Mouse (Mus musculus): Measurements from ENCODE around the gene Schip1.

Schip1 gene

DNA sequence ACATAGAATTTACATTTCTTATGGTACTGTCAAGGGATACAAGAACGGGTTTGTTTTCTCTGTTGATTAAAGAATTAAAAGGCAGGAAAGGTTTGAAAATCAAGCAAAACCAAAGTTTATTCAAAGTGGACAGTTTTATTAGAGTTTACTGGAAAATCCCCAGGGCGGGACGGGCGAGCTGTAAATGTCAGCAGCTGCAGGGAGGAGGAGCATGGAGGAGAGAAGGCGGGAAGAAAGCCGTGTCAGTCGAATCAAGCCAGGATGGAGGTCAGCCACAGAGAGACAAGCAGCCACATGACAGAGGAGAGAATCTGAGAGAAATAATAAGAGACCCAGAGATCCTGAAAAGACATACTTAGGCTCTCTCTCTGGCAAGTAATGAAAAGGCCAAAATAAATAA lies 314.6 kb downstream of the Schip1 start:
- no peak for DNase-seq (ENCODE audit: low read depth, low spot score)

DNA sequence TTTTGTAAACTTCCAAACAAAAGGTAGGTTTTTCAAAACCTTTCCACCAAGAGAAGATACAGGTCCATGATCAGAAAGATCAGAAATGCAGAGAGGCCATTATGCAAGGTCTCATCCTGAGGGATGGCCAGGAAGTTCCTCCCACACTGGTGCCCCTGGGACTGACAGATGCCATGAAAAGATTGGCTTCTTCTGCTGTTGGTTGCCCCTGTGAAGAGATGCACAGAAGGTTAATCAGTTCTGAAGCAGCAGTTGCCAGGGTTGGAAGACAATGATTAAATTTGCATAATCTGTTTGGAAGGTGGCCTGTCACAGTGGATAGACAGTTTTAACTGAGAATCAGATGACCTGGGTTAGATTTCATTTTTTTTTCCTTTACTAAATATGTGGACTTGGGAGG lies 319.1 kb downstream of the Schip1 start:
- no peak for DNase-seq (ENCODE audit: low read depth, low spot score)

DNA sequence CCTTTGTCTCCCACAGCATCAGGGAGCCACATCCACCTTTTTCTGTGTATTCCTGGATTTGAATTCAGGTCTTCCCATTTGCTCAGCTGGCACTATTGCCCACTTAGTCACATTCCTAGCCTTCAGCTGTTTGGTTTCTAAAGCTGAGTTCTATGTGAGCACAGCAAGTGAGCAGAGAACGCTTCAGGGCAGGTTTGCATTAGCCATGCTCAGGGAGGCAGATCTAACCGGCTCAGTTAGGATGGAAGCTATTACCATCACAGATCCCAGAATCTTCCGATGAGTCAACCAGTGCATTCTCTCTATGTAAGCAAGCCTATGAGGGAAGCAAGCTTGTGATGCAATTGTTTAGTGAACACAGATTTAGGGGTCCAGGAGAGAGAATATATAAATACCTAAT lies 320.9 kb downstream of the Schip1 start:
- no peak for DNase-seq (ENCODE audit: low read depth, low spot score)

DNA sequence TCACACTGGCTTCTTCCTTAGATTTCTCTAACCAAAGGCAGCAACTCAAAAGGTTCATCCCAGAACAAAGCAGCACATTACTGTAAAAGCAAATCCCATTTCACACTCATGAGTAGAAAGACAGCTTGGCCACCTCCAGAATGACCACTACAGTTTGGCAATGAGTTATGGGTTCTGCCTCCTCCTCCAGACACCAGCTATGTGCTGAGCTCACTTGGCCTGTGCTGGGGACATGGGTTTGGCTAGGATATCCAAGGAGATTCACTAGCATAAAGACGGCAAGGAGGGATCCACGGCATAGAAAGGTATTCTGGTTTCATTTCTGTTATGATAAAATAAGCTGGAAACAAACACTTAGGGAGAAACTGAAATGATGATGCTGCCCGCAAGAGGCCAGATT lies 323.4 kb downstream of the Schip1 start:
- DNase-seq (ENCODE audit: low read depth, low spot score): no peak

DNA sequence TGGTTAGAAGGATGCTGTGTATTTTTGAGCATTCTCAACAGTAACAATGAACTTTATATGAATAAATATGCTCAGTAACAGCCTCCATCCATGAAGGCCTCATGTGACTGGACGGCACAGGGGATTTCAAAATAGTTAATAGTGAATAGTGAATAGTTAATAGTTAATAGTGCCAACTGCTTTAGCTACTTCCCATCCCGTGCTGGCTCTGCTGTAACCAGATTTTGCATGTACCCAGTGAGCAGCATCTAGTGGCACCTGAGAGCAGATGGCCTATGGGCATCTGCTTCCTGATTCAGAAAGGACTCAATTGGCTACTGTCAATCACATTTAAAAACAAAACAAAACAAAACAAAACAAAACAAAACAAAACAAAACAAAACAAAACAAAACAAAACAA lies 329.0 kb downstream of the Schip1 start:
- no peak for DNase-seq (ENCODE audit: low read depth, low spot score)

DNA sequence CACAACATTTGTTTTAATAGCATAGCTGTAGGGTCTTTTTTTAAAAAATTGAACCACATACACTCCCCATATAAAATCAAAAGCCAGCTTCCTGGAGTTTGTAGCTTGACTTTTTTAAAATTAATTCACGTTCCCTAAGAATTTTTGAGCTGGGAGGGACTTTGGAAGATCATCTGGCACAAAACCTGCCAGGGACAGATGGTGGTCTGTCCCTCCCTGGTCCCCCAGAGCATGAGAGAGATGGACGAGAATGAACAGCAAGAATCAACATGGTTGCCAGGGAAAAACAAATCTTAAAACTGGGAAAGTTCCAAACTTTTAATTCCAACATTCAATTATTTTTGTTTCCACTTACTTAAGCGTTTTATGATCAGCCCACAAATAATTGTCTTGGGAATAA lies 334.1 kb downstream of the Schip1 start:
- no peak for DNase-seq (ENCODE audit: low read depth, low spot score)

DNA sequence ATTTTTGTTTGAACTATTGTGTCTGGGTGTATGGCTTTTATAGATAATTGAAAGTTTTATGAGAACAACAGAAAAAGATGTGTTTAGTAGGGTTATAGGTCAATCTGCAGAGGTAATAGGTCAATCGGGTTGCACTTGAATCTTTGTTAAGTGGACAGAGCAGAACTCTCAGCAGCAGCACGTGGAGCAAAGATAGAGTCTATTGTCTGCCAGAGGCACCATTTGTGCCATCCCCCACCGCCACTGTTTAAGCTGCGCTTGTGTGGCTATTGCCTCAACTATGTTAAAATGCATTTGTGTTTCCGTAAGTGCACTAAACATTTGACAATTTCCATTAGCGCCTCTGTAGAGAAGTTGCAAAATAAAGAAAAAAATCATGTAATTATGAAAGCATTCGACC lies 335.5 kb downstream of the Schip1 start:
- DNase-seq (ENCODE audit: low read depth, low spot score): no peak

DNA sequence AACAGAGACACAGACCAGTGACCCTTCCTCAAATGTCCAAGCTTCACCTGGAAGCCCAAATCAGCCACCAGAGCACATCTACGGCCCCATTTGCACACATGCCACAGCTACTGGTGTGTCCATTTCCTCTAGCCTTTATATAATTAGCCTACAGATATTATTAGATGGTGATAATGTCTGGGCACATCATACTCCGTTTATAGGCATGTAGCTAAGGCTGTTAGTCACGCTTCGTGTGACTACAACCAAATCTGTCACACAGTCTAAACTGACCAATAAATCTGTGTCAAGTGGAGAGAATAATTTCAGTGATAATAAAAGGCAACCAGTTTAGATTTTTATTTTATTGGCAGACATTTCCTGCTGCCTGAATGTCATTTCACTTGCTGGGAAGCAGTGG lies 338.7 kb downstream of the Schip1 start:
- DNase-seq (ENCODE audit: low read depth, low spot score): no peak

DNA sequence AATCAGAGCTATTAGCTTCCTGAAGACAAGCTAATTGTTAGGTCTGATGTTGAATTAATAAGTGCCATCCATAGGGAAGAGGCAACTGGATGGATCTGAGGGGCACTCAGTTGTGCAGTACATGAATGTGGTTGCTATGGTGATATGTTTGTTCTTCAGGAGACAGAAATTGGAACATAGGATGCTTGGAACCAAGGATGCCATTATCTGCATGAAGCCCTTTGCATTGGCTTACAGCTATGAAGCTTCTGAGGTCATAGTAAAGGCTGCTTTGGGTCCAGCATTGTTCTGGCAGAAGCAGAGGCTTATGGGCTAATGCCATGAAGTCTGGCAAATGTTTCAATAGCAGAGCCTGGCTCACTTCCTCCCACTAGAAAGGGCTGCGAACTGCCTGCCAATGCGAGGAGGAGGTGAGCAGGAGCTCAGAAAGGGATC lies 339.2 kb downstream of the Schip1 start:
- DNase-seq (ENCODE audit: low read depth, low spot score): no peak

DNA sequence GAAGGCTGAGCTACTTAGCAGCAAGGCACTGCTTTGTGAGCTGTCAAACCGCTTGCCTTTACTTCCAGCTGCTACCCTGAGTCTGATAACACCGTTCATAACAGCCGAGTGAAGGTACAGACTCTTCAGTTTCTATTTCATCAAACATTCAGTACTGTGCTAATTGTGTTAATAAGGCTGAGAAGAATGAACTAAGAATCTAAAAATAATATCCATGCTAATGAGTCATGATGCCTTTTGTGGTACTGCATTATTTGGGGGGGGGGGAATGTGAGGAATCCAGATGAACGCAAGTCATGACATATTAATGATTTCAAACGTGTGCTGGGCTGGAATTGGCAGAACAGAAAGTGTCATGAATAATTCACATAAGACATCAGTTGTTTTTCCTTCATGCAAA lies 341.1 kb downstream of the Schip1 start:
- DNase-seq (ENCODE audit: low read depth, low spot score): no peak

DNA sequence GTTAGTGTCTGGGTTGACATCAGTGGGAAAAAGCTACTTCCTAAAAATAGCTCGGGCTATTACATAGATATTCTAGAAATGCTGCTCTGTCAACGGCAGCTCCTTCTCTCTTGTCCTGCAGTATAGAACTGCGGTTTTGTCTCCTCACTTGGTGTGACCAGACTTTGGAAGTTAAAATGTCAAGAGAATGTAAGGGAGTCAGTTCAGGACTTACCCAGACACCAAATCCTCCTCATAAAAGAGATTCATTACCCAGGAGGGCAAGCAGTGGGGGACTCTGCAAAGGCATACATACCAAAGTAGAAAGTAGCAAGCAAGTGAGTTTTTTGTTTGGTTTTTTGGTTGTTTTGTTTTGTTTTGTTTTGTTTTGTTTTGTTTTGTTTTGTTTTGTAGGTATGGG lies 347.7 kb downstream of the Schip1 start:
- DNase-seq (ENCODE audit: low read depth, low spot score): no peak

DNA sequence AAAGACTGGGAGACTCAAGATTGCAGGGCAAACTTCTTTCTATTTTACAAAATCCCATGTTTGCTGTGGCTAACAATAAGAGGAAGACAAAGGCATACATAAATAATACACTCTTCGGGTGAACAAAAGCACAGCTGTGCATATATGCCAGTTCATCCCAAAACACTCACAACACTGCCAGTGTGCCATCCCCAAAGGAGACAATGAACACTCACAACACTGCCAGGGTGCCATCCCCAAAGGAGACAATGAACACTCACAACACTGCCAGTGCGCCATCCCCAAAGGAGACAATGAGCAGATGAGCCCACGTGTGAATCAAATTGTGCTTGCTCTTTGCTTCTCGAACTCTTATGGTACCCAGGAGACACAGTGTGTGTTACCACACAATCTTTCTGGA lies 355.2 kb downstream of the Schip1 start:
- no peak for DNase-seq (ENCODE audit: low read depth, low spot score)

DNA sequence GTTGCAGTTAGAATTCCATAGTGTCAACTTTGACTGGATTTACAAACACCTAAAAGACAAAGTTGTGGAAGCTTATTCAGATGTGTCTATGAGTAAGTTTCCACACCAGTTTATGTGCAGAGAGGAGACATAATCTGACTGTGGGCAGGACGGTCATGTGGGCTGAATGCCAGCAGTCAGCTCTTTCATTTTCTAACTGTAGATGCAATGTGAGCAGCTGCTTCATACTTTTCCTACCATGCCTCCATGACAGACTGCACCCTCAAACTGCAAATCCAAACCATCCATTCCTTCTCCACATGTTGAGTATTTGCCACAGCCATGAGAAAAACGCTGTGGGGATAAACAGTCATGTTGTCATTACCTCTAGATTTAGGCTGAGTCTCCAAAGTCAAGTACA lies 356.3 kb downstream of the Schip1 start:
- DNase-seq (ENCODE audit: low read depth, low spot score): no peak

DNA sequence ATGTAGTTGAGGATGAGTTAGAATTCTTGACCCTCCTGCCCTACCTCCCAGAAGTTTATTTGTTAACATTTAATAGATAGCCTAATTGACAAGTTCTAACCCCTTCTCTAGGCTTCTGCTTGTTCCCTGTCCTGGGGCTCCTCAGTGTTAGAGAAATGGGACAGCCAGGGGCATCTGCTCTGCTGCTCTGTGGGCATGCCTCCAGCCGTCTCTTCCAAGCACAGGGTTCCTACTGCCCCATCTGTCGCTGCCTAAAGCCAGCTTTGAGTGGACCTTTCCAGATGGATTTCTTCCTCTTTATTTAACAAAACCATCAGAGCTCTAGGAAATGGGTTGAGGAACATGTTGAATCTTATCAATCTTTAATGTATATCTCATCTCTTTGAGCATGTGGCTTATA lies 357.2 kb downstream of the Schip1 start:
- no peak for DNase-seq (ENCODE audit: low read depth, low spot score)

DNA sequence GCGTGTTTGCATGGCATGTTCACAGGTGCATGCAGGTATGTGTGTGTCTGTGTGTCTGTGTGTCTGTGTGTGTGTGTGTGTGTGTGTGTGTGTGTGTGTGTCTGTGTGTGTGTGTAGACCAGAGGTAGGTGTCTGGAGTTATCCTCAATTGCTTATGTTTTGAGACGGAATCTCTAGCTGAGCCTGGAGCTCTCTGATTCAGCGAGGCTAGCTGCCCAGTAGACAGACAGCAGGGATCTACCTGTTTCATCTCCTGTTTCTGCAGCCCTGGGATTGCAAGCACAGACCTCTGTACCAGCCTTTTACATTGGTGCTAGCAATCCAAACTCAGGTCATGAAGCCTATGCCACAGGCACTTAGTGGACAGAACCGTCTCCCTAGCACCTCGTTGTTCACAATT lies 363.5 kb downstream of the Schip1 start:
- DNase-seq (ENCODE audit: low read depth, low spot score): no peak

DNA sequence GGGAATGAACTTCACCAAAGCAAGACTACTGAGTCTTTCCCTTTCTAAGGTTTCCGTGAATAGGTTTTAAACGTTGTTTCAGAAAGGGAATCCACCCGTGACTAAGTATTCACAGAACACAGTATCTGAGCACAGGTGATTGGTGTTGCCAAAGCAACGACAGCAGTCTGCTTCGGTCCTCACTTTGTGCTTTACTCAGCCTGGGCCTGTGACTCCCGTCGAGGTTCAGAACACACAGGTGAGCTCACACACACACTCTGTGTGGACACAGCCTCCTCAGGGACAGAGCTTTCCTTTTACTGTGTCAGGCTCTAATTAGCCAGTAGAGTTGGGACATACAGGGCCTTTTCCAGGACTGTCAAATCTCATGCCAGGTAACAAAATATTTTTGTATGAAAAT lies 369.8 kb downstream of the Schip1 start:
- no peak for DNase-seq (ENCODE audit: low read depth, low spot score)

DNA sequence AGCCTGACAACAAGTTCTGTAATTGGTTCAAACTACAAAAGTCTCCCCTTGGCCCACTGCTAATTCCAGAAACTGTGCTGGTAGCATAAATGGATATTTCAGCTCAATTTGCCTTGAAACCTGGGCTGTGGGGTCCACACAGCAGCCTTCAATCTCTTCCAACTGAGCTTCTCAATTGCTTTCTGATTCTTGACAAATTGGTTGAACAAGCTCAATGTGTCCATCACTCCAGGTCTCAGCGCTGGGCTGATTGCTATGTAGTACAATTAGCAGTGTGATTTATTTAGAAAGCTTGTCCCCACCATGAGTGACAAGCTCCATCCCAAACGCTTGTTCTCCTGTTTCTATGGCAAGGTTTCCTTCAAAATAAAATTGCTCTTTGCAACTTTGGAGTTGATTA lies 370.3 kb downstream of the Schip1 start:
- DNase-seq (ENCODE audit: low read depth, low spot score): no peak

DNA sequence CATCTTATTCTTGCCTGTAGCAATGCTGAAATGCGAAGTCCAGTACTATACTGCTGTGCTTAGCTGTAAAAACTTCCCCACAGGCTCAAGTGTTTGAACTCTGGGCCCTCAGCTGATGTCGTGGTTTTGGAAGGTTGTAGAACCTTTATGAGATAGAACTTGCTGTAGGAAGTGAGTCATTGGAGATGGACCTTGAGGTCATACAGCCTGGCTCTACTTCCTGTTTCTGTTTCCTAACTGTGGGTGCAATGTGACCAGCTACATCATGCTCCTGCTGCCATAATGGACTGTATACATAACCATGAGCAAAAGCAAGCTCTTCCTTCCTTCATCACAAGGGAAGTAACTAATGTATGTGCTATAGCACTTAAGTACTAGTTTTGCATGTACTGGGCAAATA lies 383.9 kb downstream of the Schip1 start:
- peak; percentile 3 for DNase-seq (ENCODE audit: low read depth, low spot score)

DNA sequence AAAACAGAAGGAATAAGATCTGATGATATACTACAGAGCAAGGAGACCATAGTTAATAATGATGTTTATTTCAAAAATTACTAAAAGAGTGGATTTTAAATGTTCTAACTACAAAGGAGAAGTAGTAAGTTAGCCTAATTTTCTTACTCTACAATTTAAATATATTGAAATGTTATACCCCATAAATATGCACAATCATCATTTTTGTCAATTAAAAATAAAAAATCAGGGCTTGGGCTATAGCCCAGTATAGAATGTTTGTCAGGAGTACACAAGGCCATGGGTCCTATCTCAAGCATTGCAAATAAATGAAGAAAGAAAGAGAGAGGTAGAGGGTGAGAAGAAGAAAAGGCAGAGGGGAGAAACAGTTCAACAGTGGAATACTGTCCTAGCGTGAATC lies 387.0 kb downstream of the Schip1 start:
- DNase-seq (ENCODE audit: low read depth, low spot score): no peak

DNA sequence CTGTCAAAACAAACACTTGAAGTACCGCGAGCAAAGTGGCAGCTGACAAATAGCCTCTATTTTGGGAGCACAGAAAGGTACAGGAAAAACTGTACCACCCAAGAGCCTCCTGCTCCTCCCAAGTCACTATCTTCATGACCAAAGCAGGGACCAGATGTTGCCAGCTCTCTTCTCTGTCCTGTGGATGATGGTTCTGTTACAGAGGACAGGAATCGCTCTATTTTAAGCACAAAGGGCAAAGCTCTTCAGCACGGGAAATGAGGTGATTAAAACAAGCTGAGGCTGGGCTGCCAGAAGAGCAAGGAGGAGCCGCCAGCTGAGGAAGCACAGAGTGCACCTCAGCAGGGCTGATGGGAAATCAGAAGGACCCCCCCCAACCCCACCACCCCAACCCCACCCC lies 388.7 kb downstream of the Schip1 start:
- DNase-seq (ENCODE audit: low read depth, low spot score): no peak

DNA sequence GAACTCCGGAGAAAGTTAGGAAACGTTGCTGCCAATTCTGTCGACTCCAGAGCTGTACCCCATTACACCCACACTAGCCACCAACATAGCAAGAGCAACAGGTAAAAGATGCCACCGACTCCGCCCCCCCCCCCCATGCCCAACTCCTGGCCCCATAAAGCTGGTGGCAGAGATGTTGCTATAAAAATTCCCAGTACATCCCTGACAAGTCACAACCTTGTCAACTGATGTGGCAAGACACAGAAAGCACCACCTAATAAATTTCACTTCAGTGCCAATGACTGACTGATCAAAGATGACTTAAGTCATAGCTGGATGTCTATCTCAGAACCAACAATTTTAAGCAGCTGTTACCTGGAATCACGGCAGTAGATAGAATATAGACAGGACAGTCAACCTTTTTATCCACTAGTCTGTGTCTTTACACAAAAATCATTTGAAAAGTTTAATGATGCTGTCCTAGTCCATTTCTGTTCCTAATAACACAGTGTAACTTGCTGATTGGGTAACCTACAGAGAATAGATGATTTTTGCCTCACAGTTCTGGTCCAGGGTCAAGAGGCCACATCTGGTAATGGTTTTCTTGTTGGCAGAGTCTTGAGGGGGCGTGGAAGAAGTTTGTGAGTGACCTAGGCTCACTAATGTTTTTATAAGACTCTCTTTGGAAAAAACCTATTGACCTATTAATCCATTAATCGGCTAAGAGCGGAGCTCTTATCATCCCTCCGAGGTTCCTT lies 389.3 kb downstream of the Schip1 start:
- no peak for DNase-seq (ENCODE audit: low read depth, low spot score)

DNA sequence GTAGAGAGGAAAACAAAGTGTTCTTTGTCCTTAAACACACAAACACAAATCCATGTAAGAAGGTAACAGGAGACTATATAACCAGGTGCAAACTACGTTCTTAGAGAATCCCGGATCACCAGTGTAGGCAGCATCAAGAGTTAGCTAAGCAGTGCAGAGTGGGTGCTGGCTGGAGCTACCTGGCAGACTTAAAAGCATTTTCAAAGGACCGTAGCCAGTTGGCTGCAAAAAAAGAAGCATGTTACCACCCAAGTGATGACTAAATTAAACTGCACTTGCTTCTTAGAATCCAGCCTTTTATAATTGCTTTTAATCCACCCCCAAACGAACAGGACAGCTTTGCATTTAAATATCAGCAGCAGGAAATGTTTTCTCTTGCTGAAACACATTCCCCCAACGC lies 402.0 kb downstream of the Schip1 start:
- no peak for DNase-seq (ENCODE audit: low read depth, low spot score)

DNA sequence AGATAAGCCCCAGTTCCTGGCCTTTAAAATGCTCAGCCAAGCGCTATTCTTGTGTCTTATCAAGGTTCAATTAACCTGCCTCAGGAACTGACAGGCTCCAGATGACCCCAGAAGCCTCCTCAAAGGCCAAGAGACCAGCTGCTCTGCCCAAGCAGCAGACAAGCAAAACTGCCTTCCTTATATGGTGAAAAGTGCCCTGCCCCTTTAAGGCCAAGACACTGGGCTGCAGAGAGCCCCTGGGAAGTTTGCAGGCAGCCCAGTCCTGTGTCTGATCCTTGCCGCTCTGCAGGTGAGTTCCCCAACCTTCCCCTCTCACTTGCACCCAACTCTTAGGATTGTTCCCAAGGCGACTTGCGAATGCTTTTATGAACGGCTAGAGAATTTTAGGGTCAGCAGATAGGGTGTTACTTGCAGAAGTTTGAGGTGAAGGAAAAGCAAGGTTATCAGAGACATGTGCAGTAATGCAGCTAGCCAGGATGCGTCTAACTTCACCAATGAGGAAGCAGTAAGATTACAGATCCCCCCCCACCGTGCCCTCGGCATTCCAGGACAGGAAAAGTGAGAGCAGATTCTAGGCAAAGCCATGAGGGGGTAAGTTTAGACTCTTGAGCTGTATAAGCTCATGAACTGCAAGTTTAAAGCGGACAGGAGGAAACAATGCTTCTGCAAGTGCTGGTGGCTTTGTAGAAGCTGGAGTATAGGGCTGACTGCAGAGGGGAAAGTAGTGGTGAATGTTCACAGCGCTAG lies 403.5 kb downstream of the Schip1 start:
- DNase-seq (ENCODE audit: low read depth, low spot score): no peak

DNA sequence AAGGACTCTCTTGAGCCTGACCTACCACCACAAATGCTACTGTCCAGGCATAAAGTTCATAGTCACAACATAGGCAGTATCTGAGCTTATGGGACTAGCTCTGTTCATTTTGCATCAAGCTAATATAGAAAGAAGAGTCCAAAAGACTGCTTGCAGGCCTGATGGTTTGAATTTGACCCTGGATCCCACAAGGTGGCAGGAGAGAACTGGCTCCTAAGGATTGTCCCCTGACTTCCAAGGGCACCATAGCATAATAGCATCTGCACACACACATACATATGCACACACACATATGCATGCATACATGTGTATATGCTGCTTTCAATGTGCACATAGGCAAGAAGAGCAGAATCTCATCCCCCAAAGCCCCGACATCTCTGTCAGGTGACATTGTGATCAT lies 405.0 kb downstream of the Schip1 start:
- no peak for DNase-seq (ENCODE audit: low read depth, low spot score)
